ENCODE assay signal across 20 mouse cellular contexts in the genomic region with DNA sequence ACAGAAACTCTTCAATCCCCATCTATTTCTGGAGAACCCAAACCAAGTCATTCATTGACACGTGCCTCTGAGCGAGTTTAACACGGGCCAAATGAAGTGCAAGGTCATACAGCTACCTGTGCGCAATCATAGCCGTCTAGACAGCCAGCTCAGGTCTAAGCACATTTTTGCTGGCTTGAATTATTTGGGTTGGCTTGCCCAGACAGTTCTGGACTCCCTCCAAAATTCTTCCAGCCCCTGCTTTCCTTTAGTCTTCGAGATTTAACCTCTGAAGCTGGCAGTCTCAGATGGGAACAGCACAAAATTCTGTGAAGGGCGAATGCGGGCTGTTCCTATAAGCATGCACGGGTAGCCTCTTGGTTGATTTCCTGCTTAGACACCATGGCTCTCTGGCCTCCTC.
DNase-seq lines count a peak whose midpoint lies in the region; ATAC-seq and TF ChIP-seq lines count a peak whose summit lies in the region.
"Had no signal": no experiment of that assay in that cellular context is flagged by ENCODE, and none has a peak within 500 bp of the region (broad histone marks: within the 10 kb centered on the region; RNA-seq: fewer than 3 reads in every experiment).

No protein-coding gene starts in this region.

- no peaks in the 10 kb centered on the region for H3K9me3 ChIP-seq in kidney, embryonic 16.5 days (ENCODE audit: low read length)
- no peaks in the 10 kb centered on the region for H3K9me3 ChIP-seq in embryonic facial prominence, embryonic 14.5 days (ENCODE audit: control insufficient read depth, low read length)
- H3K9me3 ChIP-seq in liver, postnatal 0 days (ENCODE audit: low read length): no peaks in the 10 kb centered on the region
- H3K9me3 ChIP-seq: neural tube, embryonic 13.5 days had no signal

- no peak for ATAC-seq in kidney, embryonic 16.5 days (ENCODE audit: low FRiP score, low TSS enrichment)
- ATAC-seq in embryonic facial prominence, embryonic 14.5 days (ENCODE audit: low read depth): no peak
- ATAC-seq in liver, postnatal 0 days: no peak
- ATAC-seq: lung, postnatal 0 days had no signal

- H3K4me1 ChIP-seq in heart, adult 2 months (ENCODE audit: control insufficient read depth, insufficient read depth, low read length): peaks cover 3% of the 10 kb centered on the region
- no peaks in the 10 kb centered on the region for H3K4me1 ChIP-seq in kidney, embryonic 16.5 days (ENCODE audit: insufficient read depth, low read length)
- H3K4me1 ChIP-seq in embryonic facial prominence, embryonic 14.5 days (ENCODE audit: control insufficient read depth, insufficient read depth, low read length): peaks cover 10% of the 10 kb centered on the region
- H3K4me1 ChIP-seq in liver, postnatal 0 days (ENCODE audit: insufficient read depth): no peaks in the 10 kb centered on the region

- TF ChIP-seq EP300 in heart, adult 2 months (IDR thresholded peaks at IDR 0.05; ENCODE audit: insufficient read depth, low read depth, low read length): no peak
- no peak for TF ChIP-seq EP300 in liver, postnatal 0 days (IDR thresholded peaks at IDR 0.05; ENCODE audit: low read depth)

- no peaks in the 10 kb centered on the region for H3K27me3 ChIP-seq in heart, adult 2 months (ENCODE audit: control insufficient read depth, insufficient read depth, low read length)
- no peaks in the 10 kb centered on the region for H3K27me3 ChIP-seq in kidney, embryonic 16.5 days (ENCODE audit: insufficient read depth, low read length)
- H3K27me3 ChIP-seq in embryonic facial prominence, embryonic 14.5 days (replicated peaks; ENCODE audit: control insufficient read depth, insufficient read depth, low read length): no peaks in the 10 kb centered on the region
- no peaks in the 10 kb centered on the region for H3K27me3 ChIP-seq in liver, postnatal 0 days (ENCODE audit: insufficient read depth, low read length)
- H3K27me3 ChIP-seq: neural tube, embryonic 13.5 days had no signal

- TF ChIP-seq CTCF in heart, adult 2 months (IDR thresholded peaks at IDR 0.05): no peak
- no peak for TF ChIP-seq CTCF in liver, postnatal 0 days (IDR thresholded peaks at IDR 0.05; ENCODE audit: low read depth)

- H3K79me2 ChIP-seq in heart, adult 2 months (replicated peaks; ENCODE audit: control insufficient read depth, insufficient read depth, low read length): no peaks in the 10 kb centered on the region

- no peak overlapping the region for H3K9ac ChIP-seq in heart, adult 2 months (ENCODE audit: low read depth, low read length)
- H3K9ac ChIP-seq in kidney, embryonic 16.5 days (replicated peaks; ENCODE audit: low read length): no peak overlapping the region
- no peak overlapping the region for H3K9ac ChIP-seq in embryonic facial prominence, embryonic 14.5 days (ENCODE audit: low read depth, low read length)
- no peak overlapping the region for H3K9ac ChIP-seq in liver, postnatal 0 days (replicated peaks)
- H3K9ac ChIP-seq: liver, embryonic 14.5 days; neural tube, embryonic 13.5 days had no signal

- TF ChIP-seq POLR2A in heart, adult 2 months (IDR thresholded peaks at IDR 0.05; ENCODE audit: insufficient read depth, low read depth, low read length): no peak

- no peaks in the 10 kb centered on the region for H3K36me3 ChIP-seq in heart, adult 2 months (ENCODE audit: control insufficient read depth, insufficient read depth, low read length)
- no peaks in the 10 kb centered on the region for H3K36me3 ChIP-seq in kidney, embryonic 16.5 days (ENCODE audit: insufficient read depth, low read length)
- H3K36me3 ChIP-seq in embryonic facial prominence, embryonic 14.5 days (ENCODE audit: control insufficient read depth, insufficient read depth, low read length): no peaks in the 10 kb centered on the region
- H3K36me3 ChIP-seq in liver, postnatal 0 days (replicated peaks; ENCODE audit: insufficient read depth, low read length): no peaks in the 10 kb centered on the region
- H3K36me3 ChIP-seq: neural tube, embryonic 13.5 days had no signal

- H3K4me2 ChIP-seq in kidney, embryonic 16.5 days (replicated peaks; ENCODE audit: low read depth, low read length): no peak overlapping the region
- H3K4me2 ChIP-seq in embryonic facial prominence, embryonic 14.5 days (ENCODE audit: low read depth, low read length): no peak overlapping the region
- H3K4me2 ChIP-seq in liver, postnatal 0 days (ENCODE audit: low read depth, low read length): no peak overlapping the region
- H3K4me2 ChIP-seq: neural tube, embryonic 13.5 days had no signal

- 70% methylated on average over 9 of the region's 9 CpGs for WGBS in heart, adult 2 months
- 75% methylated on average over 9 of the region's 9 CpGs for WGBS in kidney, embryonic 16.5 days
- 48% methylated on average over 9 of the region's 9 CpGs for WGBS in embryonic facial prominence, embryonic 14.5 days
- WGBS in liver, postnatal 0 days (ENCODE audit: insufficient replicate concordance): 72% methylated on average over 9 of the region's 9 CpGs

- DNase-seq in heart, adult 11 months: peak; percentile 51
- DNase-seq in heart, adult 2 months: no peak
- DNase-seq in kidney, adult 11 months: peak; percentile 45
- DNase-seq in 3T3-L1 (ENCODE audit: low read depth, low spot score): peak; percentile 17
- peak; percentile 74 for DNase-seq in embryonic facial prominence, embryonic 14.5 days (ENCODE audit: low spot score)
- no peak for DNase-seq in right cerebral cortex, postnatal 36 days (ENCODE audit: low spot score in 2 of 2)
- no peak for DNase-seq in liver, postnatal 0 days
- DNase-seq: B cell, adult 2 months; cerebellum, adult 8-10 months; layer of hippocampus, adult 9-11 months; left cerebral cortex, postnatal 4 days; midbrain, embryonic 14.5 days; right cerebral cortex, adult 18-20 months; thymus, postnatal 14 days had no signal

- intact Hi-C loops in heart, adult 2 months (cut with DNase I): no loop called here

- H3K27ac ChIP-seq in heart, adult 2 months: no peak overlapping the region
- no peak overlapping the region for H3K27ac ChIP-seq in kidney, embryonic 16.5 days (ENCODE audit: low read length)
- H3K27ac ChIP-seq in embryonic facial prominence, embryonic 14.5 days (replicated peaks; ENCODE audit: low read depth, low read length): 0 out of 2 replicates have a peak overlapping the region, but pooled peaks have one; percentile 33
- H3K27ac ChIP-seq in liver, postnatal 0 days (ENCODE audit: low read depth): no peak overlapping the region
- H3K27ac ChIP-seq: kidney, postnatal 0 days; left cerebral cortex, adult 2 months; liver, embryonic 14.5 days; neural tube, embryonic 13.5 days had no signal

- no peak overlapping the region for H3K4me3 ChIP-seq in heart, adult 2 months
- no peak overlapping the region for H3K4me3 ChIP-seq in kidney, embryonic 16.5 days (ENCODE audit: low read length)
- H3K4me3 ChIP-seq in embryonic facial prominence, embryonic 14.5 days (ENCODE audit: low read depth, low read length): no peak overlapping the region
- no peak overlapping the region for H3K4me3 ChIP-seq in liver, postnatal 0 days (ENCODE audit: low read depth, low read length)
- H3K4me3 ChIP-seq: left cerebral cortex, adult 2 months; neural tube, embryonic 13.5 days had no signal

Comparison
In these comparisons a context has a peak if more than half of its experiments do, and no peak if none do; other contexts are left out.
1. DNase-seq: peak in heart, adult 11 months (single experiment), kidney, adult 11 months (single experiment), 3T3-L1 (single experiment) and embryonic facial prominence, embryonic 14.5 days (single experiment); none in heart, adult 2 months (0 of 2), right cerebral cortex, postnatal 36 days (0 of 2) and liver, postnatal 0 days (single experiment).